Mouse (Mus musculus) kidney, postnatal 14 days (tissue): ENCODE data around the gene Atg4d.
"Not testable (repeated sequence)": the region's sequence is repeated elsewhere in the genome, so short reads cannot be mapped to it uniquely, and the experiment has no call there.

Source experiments
- DNase-seq: peaks from one replicate; pipeline ENCODE4 v3.0.0; 2022; ENCODE audit warnings: mixed read lengths

Gene Atg4d

GRCm38 (mm10) chr9:21241343-21241742, 23.8 kb upstream of the Atg4d start:
- DNase-seq, result peak; percentile 87

GRCm38 (mm10) chr9:21243826-21244427, 21.2 kb upstream of the Atg4d start:
- no peak for DNase-seq

- no peak for DNase-seq
Observed at GRCm38 (mm10) chr9:21244428-21245112, 20.5 kb upstream of the Atg4d start.

- no peak for DNase-seq
Observed at GRCm38 (mm10) chr9:21245113-21245487, 20.0 kb upstream of the Atg4d start.

GRCm38 (mm10) chr9:21246342-21246741, 18.8 kb upstream of the Atg4d start:
- no peak for DNase-seq

GRCm38 (mm10) chr9:21248326-21248725, 16.8 kb upstream of the Atg4d start, which contains the start of gene S1pr5:
Gene S1pr5, minus strand, starts transcription at chr9:21248443.
- peak; percentile 66 for DNase-seq

- no peak for DNase-seq
Observed at GRCm38 (mm10) chr9:21249629-21250508, 15.2 kb upstream of the Atg4d start.

- DNase-seq, result no peak
Observed at GRCm38 (mm10) chr9:21250509-21250908, 14.6 kb upstream of the Atg4d start.

- DNase-seq, result no peak
Observed at GRCm38 (mm10) chr9:21251116-21251735, 13.9 kb upstream of the Atg4d start.

GRCm38 (mm10) chr9:21254690-21255089, 10.4 kb upstream of the Atg4d start:
- no peak for DNase-seq

GRCm38 (mm10) chr9:21256349-21256748, 8.7 kb upstream of the Atg4d start:
- not testable (repeated sequence) for DNase-seq

GRCm38 (mm10) chr9:21260491-21261040, 4.5 kb upstream of the Atg4d start:
- no peak for DNase-seq

- no peak for DNase-seq
Observed at GRCm38 (mm10) chr9:21261831-21262230, 3.3 kb upstream of the Atg4d start.

- DNase-seq, result no peak
Observed at GRCm38 (mm10) chr9:21264272-21264999, 657 bp upstream of the Atg4d start.

- DNase-seq, result peak; percentile 71
Observed at GRCm38 (mm10) chr9:21265611-21266010, 518 bp downstream of the Atg4d start.

- no peak for DNase-seq
Observed at GRCm38 (mm10) chr9:21266889-21267288, 1.8 kb downstream of the Atg4d start.

- no peak for DNase-seq
Observed at GRCm38 (mm10) chr9:21268305-21268704, 3.2 kb downstream of the Atg4d start.

- DNase-seq, result not testable (repeated sequence)
Observed at GRCm38 (mm10) chr9:21269590-21269989, 4.5 kb downstream of the Atg4d start.

GRCm38 (mm10) chr9:21272391-21272790, 7.3 kb downstream of the Atg4d start:
- DNase-seq, result no peak

- DNase-seq, result no peak
Observed at GRCm38 (mm10) chr9:21273094-21273493, 8.0 kb downstream of the Atg4d start.

- DNase-seq, result no peak
Observed at GRCm38 (mm10) chr9:21273520-21274228, 8.6 kb downstream of the Atg4d start.
